Mouse (Mus musculus) embryonic facial prominence, embryonic 15.5 days (tissue): ENCODE measurements at regions not wholly inside any gene's neighbourhood (a gene's known extent, or its start where the extent isn't known, plus 50 kb on each side); places are given as distances from the start of the nearest gene placed in this dataset. TPM values are rescaled to one million over a fixed set of nuclear protein-coding genes. Genes with fewer than 3 reads are reported as not detected.

Experiments
- ATAC-seq: fragments of 200-750 bp; cut with Nextera tagmentation; 2 replicates; pipeline ENCODE4 v1.8.0; 2017; ENCODE audit warnings: low read depth, moderate TSS enrichment; ENCODE audit not compliant: insufficient number of reproducible peaks, low FRiP score, low TSS enrichment
- H3K27ac ChIP-seq: fragments of 300-500 bp; sonication (generic); replicated peaks from 2 replicates; pipeline ENCODE4 v1.5.1; 2015; ENCODE audit warnings: mild to moderate bottlenecking, inconsistent platforms
- H3K27me3 ChIP-seq: fragments of 300-500 bp; sonication (generic); 2 replicates; pipeline ENCODE4 v1.6.1; 2015; ENCODE audit warnings: inconsistent platforms
- H3K36me3 ChIP-seq: fragments of 300-500 bp; sonication (generic); 2 replicates; pipeline ENCODE4 v1.6.1; 2015; ENCODE audit warnings: mild to moderate bottlenecking, inconsistent platforms
- H3K4me1 ChIP-seq: fragments of 300-500 bp; sonication (generic); 2 replicates; pipeline ENCODE4 v1.6.1; 2015; ENCODE audit warnings: inconsistent platforms
- H3K4me2 ChIP-seq: fragments of 300-500 bp; sonication (generic); replicated peaks from 2 replicates; pipeline ENCODE4 v1.6.1; 2015; ENCODE audit warnings: mild to moderate bottlenecking, inconsistent platforms
- H3K4me3 ChIP-seq: fragments of 300-500 bp; sonication (generic); replicated peaks from 2 replicates; pipeline ENCODE4 v1.5.1; 2015; ENCODE audit warnings: mild to moderate bottlenecking, inconsistent platforms
- H3K9ac ChIP-seq: fragments of 300-500 bp; sonication (generic); 2 replicates; pipeline ENCODE4 v1.6.1; 2015; ENCODE audit warnings: inconsistent platforms
- H3K9me3 ChIP-seq: fragments of 300-500 bp; sonication (generic); replicated peaks from 2 replicates; pipeline ENCODE4 v1.6.1; 2016; ENCODE audit warnings: inconsistent platforms
- WGBS: fragments of 180-500 bp; shearing (Covaris S2); methylation state at CpG from one replicate; pipeline ENCODE4 v1.1.7; 2015; 5-methylcytosine and 5-hydroxymethylcytosine counted together
- microRNA-seq: library from miRNA; unstranded; fragments of <30 nt; microRNA quantifications from one replicate; pipeline ENCODE4, GENCODE M21; 2016; ENCODE audit warnings: borderline number of aligned reads

GRCm38 (mm10) chr7:61939971-61940705 lies 406.2 kb upstream of the Ndn start:
- 54% methylated on average over 6 of the region's 6 CpGs for WGBS
- no peaks in the 10 kb centered on the region for H3K9me3 ChIP-seq
- H3K36me3 ChIP-seq, result no peaks in the 10 kb centered on the region
- no peak overlapping the region for H3K4me3 ChIP-seq
- H3K27me3 ChIP-seq, result no peaks in the 10 kb centered on the region
- peak; percentile 47; the same call in 1 of the 2 replicates for ATAC-seq
- no peak overlapping the region for H3K27ac ChIP-seq
- H3K4me1 ChIP-seq, result no peaks in the 10 kb centered on the region
- no peak overlapping the region for H3K9ac ChIP-seq
- H3K4me2 ChIP-seq, result no peak overlapping the region

GRCm38 (mm10) chr7:61982203-61982932 lies 364.0 kb upstream of the Ndn start:
- Histone ChIP-seq H3K9me3 (no peaks in the 10 kb centered on the region), H3K4me1 (no peaks in the 10 kb centered on the region), H3K4me3 (no peak overlapping the region), H3K4me2 (no peak overlapping the region), H3K9ac (no peak overlapping the region), H3K27ac (no peak overlapping the region), H3K27me3 (no peaks in the 10 kb centered on the region), H3K36me3 (no peaks in the 10 kb centered on the region)
- ATAC-seq, result no peak
- WGBS, result 43% methylated on average over 2 of the region's 2 CpGs

GRCm38 (mm10) chr7:62026635-62027034 lies 319.7 kb upstream of the Ndn start:
- no peak overlapping the region for H3K9ac ChIP-seq
- H3K27ac ChIP-seq, result no peak overlapping the region
- 85% methylated on average over 3 of the region's 3 CpGs for WGBS

GRCm38 (mm10) chr7:62045743-62046451 lies 300.5 kb upstream of the Ndn start:
- Histone ChIP-seq H3K9me3 (no peaks in the 10 kb centered on the region), H3K4me2 (no peak overlapping the region), H3K9ac (no peak overlapping the region), H3K36me3 (no peaks in the 10 kb centered on the region), H3K27ac (no peak overlapping the region), H3K4me1 (no peaks in the 10 kb centered on the region), H3K27me3 (no peaks in the 10 kb centered on the region), H3K4me3 (no peak overlapping the region)
- ATAC-seq, result 0 out of 2 replicates have a peak, but pooled peaks have one; percentile 54
- WGBS, result 65% methylated on average over 3 of the region's 3 CpGs

More at GRCm38 (mm10) chr7:62026635-62027034, 319.7 kb upstream of the Ndn start:
- H3K4me3 ChIP-seq, result no peak overlapping the region
- no peaks in the 10 kb centered on the region for H3K4me1 ChIP-seq
- ATAC-seq, result no peak
- no peak overlapping the region for H3K4me2 ChIP-seq
- H3K36me3 ChIP-seq, result no peaks in the 10 kb centered on the region
- H3K27me3 ChIP-seq, result no peaks in the 10 kb centered on the region
- no peaks in the 10 kb centered on the region for H3K9me3 ChIP-seq

GRCm38 (mm10) chr7:62046452-62046809 lies 299.9 kb upstream of the Ndn start:
- no peak overlapping the region for H3K4me3 ChIP-seq
- H3K27ac ChIP-seq, result no peak overlapping the region
- H3K36me3 ChIP-seq, result no peaks in the 10 kb centered on the region
- WGBS, result 85% methylated on average over 2 of the region's 2 CpGs
- H3K4me2 ChIP-seq, result no peak overlapping the region
- H3K4me1 ChIP-seq, result no peaks in the 10 kb centered on the region
- no peaks in the 10 kb centered on the region for H3K27me3 ChIP-seq
- H3K9ac ChIP-seq, result no peak overlapping the region
- no peak for ATAC-seq
- no peaks in the 10 kb centered on the region for H3K9me3 ChIP-seq

GRCm38 (mm10) chr7:62078607-62079006 lies 267.8 kb upstream of the Ndn start:
- WGBS, result 60% methylated on average over 1 of the region's 1 CpGs
- H3K9me3 ChIP-seq, result no peaks in the 10 kb centered on the region
- no peaks in the 10 kb centered on the region for H3K27me3 ChIP-seq
- no peak for ATAC-seq
- no peaks in the 10 kb centered on the region for H3K4me1 ChIP-seq
- H3K27ac ChIP-seq, result no peak overlapping the region
- no peak overlapping the region for H3K9ac ChIP-seq
- no peak overlapping the region for H3K4me3 ChIP-seq
- no peaks in the 10 kb centered on the region for H3K36me3 ChIP-seq
- H3K4me2 ChIP-seq, result no peak overlapping the region

- no peak overlapping the region for H3K4me3 ChIP-seq
- H3K4me2 ChIP-seq, result no peak overlapping the region
- H3K27me3 ChIP-seq, result no peaks in the 10 kb centered on the region
- no peak overlapping the region for H3K9ac ChIP-seq
- no peaks in the 10 kb centered on the region for H3K36me3 ChIP-seq
- H3K4me1 ChIP-seq, result no peaks in the 10 kb centered on the region
- ATAC-seq, result no peak
- H3K27ac ChIP-seq, result no peak overlapping the region
- no peaks in the 10 kb centered on the region for H3K9me3 ChIP-seq
Observed at GRCm38 (mm10) chr7:62085120-62085849, 261.1 kb upstream of the Ndn start.

Small RNA genes lying in the stretch of these regions (microRNA-seq; reads per million reads assigned to microRNA genes)
- not detected for gene Gm24923
- not detected for gene Mir344-2
- gene Mir344f, result not detected
- gene Mir344g, result 0.86 reads per million
- not detected for gene Mir344i
